Mouse (Mus musculus) heart, embryonic 11.5 days (tissue): ENCODE results near the gene H2-Eb1. TPM values are rescaled to one million over a fixed set of nuclear protein-coding genes. Genes with fewer than 3 reads are reported as not detected.

Source experiments
- ATAC-seq: fragments of 200-750 bp; cut with Nextera tagmentation; replicated peaks from 2 replicates; pipeline ENCODE4 v1.8.0; 2017; ENCODE audit warnings: moderate library complexity; ENCODE audit not compliant: insufficient number of reproducible peaks, low FRiP score, low TSS enrichment
- H3K27ac ChIP-seq: fragments of 300-500 bp; sonication (generic); 2 replicates; pipeline ENCODE4 v1.5.1; 2014; ENCODE audit warnings: mild to moderate bottlenecking, low read depth, low read length
- H3K27me3 ChIP-seq: fragments of 300-500 bp; sonication (generic); 2 replicates; pipeline ENCODE4 v1.6.1; 2014; ENCODE audit warnings: mild to moderate bottlenecking, low read length, mixed read lengths; ENCODE audit not compliant: control insufficient read depth, insufficient read depth
- H3K36me3 ChIP-seq: fragments of 300-500 bp; sonication (generic); 2 replicates; pipeline ENCODE4 v1.6.1; 2014; ENCODE audit warnings: mild to moderate bottlenecking, low read length, moderate library complexity, mixed read lengths; ENCODE audit not compliant: control insufficient read depth, insufficient read depth
- H3K4me1 ChIP-seq: fragments of 300-500 bp; sonication (generic); 2 replicates; pipeline ENCODE4 v1.6.1; 2014; ENCODE audit warnings: low read length; ENCODE audit not compliant: control insufficient read depth, insufficient read depth
- H3K4me2 ChIP-seq: fragments of 300-500 bp; sonication (generic); 2 replicates; pipeline ENCODE4 v1.6.1; 2014; ENCODE audit warnings: mild to moderate bottlenecking, moderate library complexity
- H3K4me3 ChIP-seq: fragments of 300-500 bp; sonication (generic); 2 replicates; pipeline ENCODE4 v1.5.1; 2014; ENCODE audit warnings: low read depth, low read length
- H3K9ac ChIP-seq: fragments of 300-500 bp; sonication (generic); 2 replicates; pipeline ENCODE4 v1.6.1; 2014; ENCODE audit warnings: mild to moderate bottlenecking, low read depth, low read length, moderate library complexity
- H3K9me3 ChIP-seq: fragments of 300-500 bp; sonication (generic); replicated peaks from 2 replicates; pipeline ENCODE4 v1.6.1; 2016; ENCODE audit warnings: low read length; ENCODE audit not compliant: control insufficient read depth
- WGBS: fragments of 180-500 bp; shearing (Covaris S2); extraction: QIAGEN DNeasy Blood & Tissue Kit; methylation state at CpG from one replicate; pipeline ENCODE4 v1.1.7; 2014; ENCODE audit not compliant: insufficient replicate concordance; 5-methylcytosine and 5-hydroxymethylcytosine counted together
- polyA plus RNA-seq: library from polyadenylated mRNA; unstranded; fragments of >200 nt; fragmentation: Nextera tagmentation; extraction: Ambion mirVana; gene quantifications from 2 replicates; pipeline ENCODE4 v1.2.1, GENCODE M21; 2014

Gene H2-Eb1
- polyA plus RNA-seq, 1 experiment from 2014 or later = 1.5 TPM

DNA sequence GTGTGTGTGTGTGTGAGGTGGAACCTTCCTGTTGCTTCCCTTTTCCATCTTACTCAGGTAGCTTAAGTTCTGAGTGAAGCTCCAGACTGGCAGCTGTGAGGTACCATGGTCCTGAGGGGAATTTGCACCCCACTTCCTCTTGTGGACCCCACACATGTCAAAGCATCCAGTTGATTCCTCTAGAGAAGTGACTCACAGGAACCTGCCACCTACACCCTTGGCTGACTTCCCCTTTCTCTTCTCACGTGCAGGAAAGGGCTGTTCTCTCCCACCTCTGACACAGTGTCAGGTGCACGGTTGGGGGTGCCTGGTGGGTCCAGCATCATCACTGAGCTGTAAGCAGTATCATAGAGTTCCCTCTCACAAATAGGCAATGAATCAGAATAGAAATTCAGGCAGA is 12.1 kb upstream of the H2-Eb1 start:
- Histone ChIP-seq H3K4me1 (no peaks in the 10 kb centered on the region), H3K4me3 (no peak overlapping the region), H3K36me3 (no peaks in the 10 kb centered on the region), H3K9ac (no peak overlapping the region), H3K9me3 (no peaks in the 10 kb centered on the region), H3K4me2 (no peak overlapping the region), H3K27me3 (peaks cover 5% of the 10 kb centered on the region), H3K27ac (no peak overlapping the region)
- ATAC-seq = no peak
- WGBS = 37% methylated on average over 2 of the region's 2 CpGs

- H3K27me3 ChIP-seq = peaks cover 6% of the 10 kb centered on the region
- H3K9me3 ChIP-seq = no peaks in the 10 kb centered on the region
- no peak overlapping the region for H3K4me2 ChIP-seq
- WGBS = 63% methylated on average over 4 of the region's 4 CpGs
- H3K27ac ChIP-seq = no peak overlapping the region
- no peak overlapping the region for H3K4me3 ChIP-seq
- no peaks in the 10 kb centered on the region for H3K36me3 ChIP-seq
- no peak overlapping the region for H3K9ac ChIP-seq
- ATAC-seq = no peak
- H3K4me1 ChIP-seq = no peaks in the 10 kb centered on the region
These were observed 11.4 kb upstream of the H2-Eb1 start for GRCm38 (mm10) chr17:34294249-34294648.

DNA sequence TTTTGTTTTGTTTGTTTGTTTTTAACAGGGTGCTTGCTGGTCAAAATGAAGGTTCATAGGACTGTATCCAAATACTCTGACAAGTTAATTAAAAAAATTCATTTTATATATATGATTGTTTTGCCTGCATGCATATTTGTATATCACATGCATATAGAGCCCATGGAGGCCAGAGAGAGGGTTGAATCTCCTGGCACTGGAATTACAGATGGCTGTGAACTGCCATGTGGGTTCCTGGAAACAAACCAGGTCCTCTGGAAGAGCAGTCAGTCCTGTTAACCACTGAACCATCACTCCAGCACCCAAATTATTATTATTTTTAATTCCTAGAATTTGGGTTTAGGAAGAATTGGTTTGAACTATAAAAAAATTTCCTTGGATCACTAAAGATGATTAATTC is 10.4 kb upstream of the H2-Eb1 start:
- no peak for ATAC-seq
- no peak overlapping the region for H3K4me3 ChIP-seq
- no peak overlapping the region for H3K27ac ChIP-seq
- no peaks in the 10 kb centered on the region for H3K4me1 ChIP-seq
- H3K36me3 ChIP-seq = no peaks in the 10 kb centered on the region
- no peak overlapping the region for H3K9ac ChIP-seq
- H3K4me2 ChIP-seq = no peak overlapping the region
- peaks cover 6% of the 10 kb centered on the region for H3K27me3 ChIP-seq
- no peaks in the 10 kb centered on the region for H3K9me3 ChIP-seq

- no peak for ATAC-seq
- 25% methylated on average over 23 of the region's 23 CpGs for WGBS
- Histone ChIP-seq H3K9ac (no peak overlapping the region), H3K4me2 (peak overlapping the region; percentile 59), H3K4me1 (no peaks in the 10 kb centered on the region), H3K27ac (no peak overlapping the region), H3K36me3 (no peaks in the 10 kb centered on the region), H3K27me3 (peaks cover 6% of the 10 kb centered on the region), H3K9me3 (no peaks in the 10 kb centered on the region), H3K4me3 (peak overlapping the region; percentile 26)
These were observed 9.5 kb upstream of the H2-Eb1 start for GRCm38 (mm10) chr17:34295891-34296794.

- H3K36me3 ChIP-seq = no peaks in the 10 kb centered on the region
- H3K9ac ChIP-seq = no peak overlapping the region
- H3K27ac ChIP-seq = no peak overlapping the region
- H3K4me3 ChIP-seq = no peak overlapping the region
- peaks cover 6% of the 10 kb centered on the region for H3K27me3 ChIP-seq
- no peak for ATAC-seq
- no peak overlapping the region for H3K4me2 ChIP-seq
- H3K9me3 ChIP-seq = no peaks in the 10 kb centered on the region
- H3K4me1 ChIP-seq = no peaks in the 10 kb centered on the region
- WGBS = 58% methylated on average over 3 of the region's 3 CpGs
These were observed 6.3 kb upstream of the H2-Eb1 start for GRCm38 (mm10) chr17:34299356-34299755.

DNA sequence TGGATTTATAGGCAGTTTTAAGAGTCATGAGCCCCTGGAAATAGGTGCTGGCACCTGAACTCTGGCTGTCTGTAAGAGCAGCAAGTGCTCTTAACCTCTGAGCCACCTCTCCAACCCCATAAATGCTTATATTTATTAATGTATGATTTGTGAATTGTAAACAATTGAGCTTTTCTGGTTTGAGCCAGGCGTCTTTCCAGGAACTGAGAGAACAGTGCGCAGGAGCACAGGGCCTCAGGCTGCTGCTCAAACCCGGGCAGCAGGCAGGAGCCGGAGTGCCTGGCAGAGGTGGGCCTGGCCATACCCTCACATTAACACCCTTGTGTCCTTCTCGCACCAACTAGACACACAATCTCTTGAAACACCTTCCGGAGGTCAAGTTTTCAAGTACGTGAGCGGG is 5.6 kb upstream of the H2-Eb1 start:
- WGBS = 83% methylated on average over 8 of the region's 8 CpGs
- no peak overlapping the region for H3K27ac ChIP-seq
- no peak overlapping the region for H3K9ac ChIP-seq
- H3K4me2 ChIP-seq = no peak overlapping the region
- peaks cover 6% of the 10 kb centered on the region for H3K27me3 ChIP-seq
- no peak for ATAC-seq
- no peaks in the 10 kb centered on the region for H3K4me1 ChIP-seq
- H3K9me3 ChIP-seq = no peaks in the 10 kb centered on the region
- no peak overlapping the region for H3K4me3 ChIP-seq
- no peaks in the 10 kb centered on the region for H3K36me3 ChIP-seq

GRCm38 (mm10) chr17:34300691-34301566 is 4.7 kb upstream of the H2-Eb1 start:
- Histone ChIP-seq H3K9ac (no peak overlapping the region), H3K4me3 (no peak overlapping the region), H3K4me1 (no peaks in the 10 kb centered on the region), H3K4me2 (no peak overlapping the region), H3K36me3 (no peaks in the 10 kb centered on the region), H3K9me3 (no peaks in the 10 kb centered on the region), H3K27me3 (peaks cover 6% of the 10 kb centered on the region), H3K27ac (no peak overlapping the region)
- ATAC-seq = no peak
- WGBS = 67% methylated on average over 23 of the region's 23 CpGs

- Histone ChIP-seq H3K4me1 (no peaks in the 10 kb centered on the region), H3K27ac (no peak overlapping the region), H3K4me2 (no peak overlapping the region), H3K9ac (no peak overlapping the region), H3K36me3 (no peaks in the 10 kb centered on the region), H3K27me3 (peaks cover 4% of the 10 kb centered on the region), H3K9me3 (no peaks in the 10 kb centered on the region), H3K4me3 (no peak overlapping the region)
- 73% methylated on average over 4 of the region's 4 CpGs for WGBS
- ATAC-seq = no peak
These were observed 3.9 kb upstream of the H2-Eb1 start for GRCm38 (mm10) chr17:34301670-34302190.
